Mouse (Mus musculus) CH12.LX (cell line): ENCODE measurements around the gene Cic. TPM values are rescaled to one million over a fixed set of nuclear protein-coding genes. Genes with fewer than 3 reads are reported as not detected.

ENCODE experiments used
- DNase-seq: peaks from one replicate; pipeline ENCODE4 v3.0.0-alpha.2; 2013; ENCODE audit errors: extremely low read depth
- H3K27ac ChIP-seq: 2 replicates; pipeline ENCODE4 v1.5.1; 2012; ENCODE audit warnings: low read depth, mild to moderate bottlenecking, control low read depth, moderate library complexity; ENCODE audit not compliant: insufficient read depth
- H3K27me3 ChIP-seq: replicated peaks from 2 replicates; pipeline ENCODE3; 2012; ENCODE audit warnings: inconsistent platforms
- H3K36me3 ChIP-seq, 2 experiments: replicated peaks in 1 of 2; 2 replicates each; pipeline versions ENCODE3 to v1.6.1; 2012; ENCODE audit warnings: inconsistent platforms in 1 of 2, low read length in 1 of 2, mild to moderate bottlenecking in 1 of 2, mixed read lengths in 1 of 2, moderate library complexity in 1 of 2; ENCODE audit not compliant: control insufficient read depth in 1 of 2, insufficient read depth in 1 of 2
- H3K4me1 ChIP-seq, 2 experiments: 2 replicates each; pipeline ENCODE4 v1.6.1; 2012; ENCODE audit warnings: inconsistent platforms in 1 of 2, moderate library complexity in 1 of 2; ENCODE audit not compliant: insufficient read depth in 2 of 2, control insufficient read depth in 1 of 2
- H3K4me2 ChIP-seq: 2 replicates; pipeline ENCODE4 v1.6.1; 2012; ENCODE audit warnings: low read depth, mild to moderate bottlenecking, control low read depth; ENCODE audit not compliant: poor library complexity, insufficient read depth, severe bottlenecking
- H3K4me3 ChIP-seq, 3 experiments: fragments of 150-350 bp in 1 of 3; sonication (generic) in 1 of 3; replicated peaks in 1 of 3; 2 replicates each; pipeline versions ENCODE3 to v1.5.1; 2011 to 2012; ENCODE audit warnings: low read depth in 2 of 3, low read length in 2 of 3, mild to moderate bottlenecking in 2 of 3, moderate library complexity in 2 of 3, control low read depth in 1 of 3, improper control_type of control experiment in 1 of 3, inconsistent platforms in 1 of 3, mixed read lengths in 1 of 3; ENCODE audit not compliant: poor library complexity in 1 of 3
- H3K79me2 ChIP-seq: replicated peaks from 2 replicates; pipeline ENCODE4 v1.6.1; 2012; ENCODE audit warnings: mild to moderate bottlenecking, moderate library complexity; ENCODE audit not compliant: control insufficient read depth, poor library complexity, insufficient read depth, severe bottlenecking; ENCODE audit errors: extremely low read depth
- H3K9ac ChIP-seq: 2 replicates; pipeline ENCODE4 v1.6.1; 2012; ENCODE audit warnings: low read depth, mild to moderate bottlenecking, control low read depth, moderate library complexity; ENCODE audit not compliant: insufficient read depth
- H3K9me3 ChIP-seq: replicated peaks from 2 replicates; pipeline ENCODE3; 2012; ENCODE audit warnings: low read length, inconsistent platforms, mixed read lengths
- CHD1 ChIP-seq: IDR thresholded peaks from 2 replicates; pipeline ENCODE4 v1.6.1; 2012; ENCODE audit warnings: low read depth, low read length, improper control_type of control experiment, inconsistent platforms
- CTCF ChIP-seq, 2 experiments: IDR thresholded peaks in 1 of 2; conservative IDR thresholded peaks in 1 of 2; 2 replicates each; pipeline ENCODE4 v1.5.1; 2011 to 2012; ENCODE audit warnings: low read depth in 2 of 2, low read length in 2 of 2, improper control_type of control experiment in 1 of 2, inconsistent platforms in 1 of 2, mild to moderate bottlenecking in 1 of 2, moderate library complexity in 1 of 2
- EP300 ChIP-seq: IDR thresholded peaks from 2 replicates; pipeline ENCODE4 v1.6.1; 2011; ENCODE audit warnings: low read length, improper control_type of control experiment
- HCFC1 ChIP-seq: IDR thresholded peaks from 2 replicates; pipeline ENCODE4 v1.6.1; 2012; ENCODE audit warnings: low read depth, mild to moderate bottlenecking, inconsistent platforms, low read length, improper control_type of control experiment
- IRF4 ChIP-seq: IDR thresholded peaks from 2 replicates; pipeline ENCODE4 v1.6.1; 2014; ENCODE audit warnings: low read depth, mild to moderate bottlenecking, inconsistent platforms, low read length, improper control_type of control experiment
- JUN ChIP-seq: IDR thresholded peaks from 2 replicates; pipeline ENCODE4 v1.6.1; 2011; ENCODE audit warnings: low read depth, mild to moderate bottlenecking, low read length, improper control_type of control experiment, moderate library complexity; ENCODE audit not compliant: insufficient read depth
- MAFK ChIP-seq: IDR thresholded peaks from 2 replicates; pipeline ENCODE4 v1.6.1; 2011; ENCODE audit warnings: low read length, improper control_type of control experiment; ENCODE audit not compliant: insufficient replicate concordance
- MAZ ChIP-seq: IDR thresholded peaks from 2 replicates; pipeline ENCODE4 v1.6.1; 2012; ENCODE audit warnings: low read depth, mild to moderate bottlenecking, inconsistent platforms, low read length, improper control_type of control experiment, moderate library complexity
- MEF2A ChIP-seq: IDR thresholded peaks from 2 replicates; pipeline ENCODE4 v1.6.1; 2014; ENCODE audit warnings: low read depth, mild to moderate bottlenecking, inconsistent platforms, low read length, improper control_type of control experiment, borderline replicate concordance
- MXI1 ChIP-seq: IDR thresholded peaks from 2 replicates; pipeline ENCODE4 v1.6.1; 2011; ENCODE audit warnings: mild to moderate bottlenecking, low read depth, low read length, improper control_type of control experiment
- MYC ChIP-seq: IDR thresholded peaks from 2 replicates; pipeline ENCODE4 v1.6.1; 2011; ENCODE audit warnings: low read depth, mild to moderate bottlenecking, improper control_type of control experiment, low read length
- NELFE ChIP-seq: IDR thresholded peaks from 2 replicates; pipeline ENCODE4 v1.6.1; 2011; ENCODE audit warnings: low read depth, low read length, improper control_type of control experiment
- NRF1 ChIP-seq: IDR thresholded peaks from 2 replicates; pipeline ENCODE4 v1.6.1; 2014; ENCODE audit warnings: low read depth, mild to moderate bottlenecking, inconsistent platforms, low read length, improper control_type of control experiment, moderate library complexity
- SIN3A ChIP-seq: IDR thresholded peaks from 2 replicates; pipeline ENCODE4 v1.6.1; 2012; ENCODE audit warnings: low read length, improper control_type of control experiment, inconsistent platforms
- SMC3 ChIP-seq: IDR thresholded peaks from 2 replicates; pipeline ENCODE4 v1.6.1; 2011; ENCODE audit warnings: low read depth, low read length, improper control_type of control experiment
- TBP ChIP-seq: conservative IDR thresholded peaks from 2 replicates; pipeline ENCODE4 v1.6.1; 2011; ENCODE audit warnings: low read depth, low read length, improper control_type of control experiment
- TCF12 ChIP-seq: IDR thresholded peaks from 2 replicates; pipeline ENCODE4 v1.6.1; 2014; ENCODE audit warnings: low read depth, mild to moderate bottlenecking, inconsistent platforms, low read length, improper control_type of control experiment
- UBTF ChIP-seq: IDR thresholded peaks from 2 replicates; pipeline ENCODE4 v1.6.1; 2012; ENCODE audit warnings: low read depth, mild to moderate bottlenecking, inconsistent platforms, low read length, improper control_type of control experiment, moderate library complexity
- USF1 ChIP-seq: IDR thresholded peaks from 2 replicates; pipeline ENCODE4 v1.6.1; 2014; ENCODE audit warnings: low read depth, mild to moderate bottlenecking, inconsistent platforms, low read length, improper control_type of control experiment
- USF2 ChIP-seq: conservative IDR thresholded peaks from 2 replicates; pipeline ENCODE4 v1.6.1; 2011; ENCODE audit warnings: low read depth, low read length, improper control_type of control experiment
- ZC3H11A ChIP-seq: IDR thresholded peaks from 2 replicates; pipeline ENCODE4 v1.6.1; 2012; ENCODE audit warnings: low read depth, mild to moderate bottlenecking, inconsistent platforms, low read length, improper control_type of control experiment
- ZNF384 ChIP-seq: IDR thresholded peaks from 2 replicates; pipeline ENCODE4 v1.6.1; 2012; ENCODE audit warnings: low read depth, low read length, improper control_type of control experiment, inconsistent platforms
- dilution Hi-C: fragments of 300-500 bp; cut with MboI; formaldehyde crosslinking; loops from 2 replicates; pipeline ENCODE4 v1.14.3; 2020; ENCODE audit warnings: low sequenced_read_pairs; ENCODE audit not compliant: extremely low pct_unique_long_range_greater_than_20kb, extremely low pct_ligation_motif_present
- in situ Hi-C: fragments of 300-500 bp; cut with MboI; formaldehyde crosslinking; loops from 3 replicates; pipeline ENCODE4 v1.14.3; 2019; ENCODE audit warnings: low sequenced_read_pairs, low pct_ligation_motif_present, low pct_unique_long_range_greater_than_20kb, mixed read lengths
- polyA plus RNA-seq: library from polyadenylated mRNA; unstranded; fragments of >175 nt; gene quantifications from 2 replicates; pipeline ENCODE4 v1.2.1, GENCODE M21; 2012; ENCODE audit warnings: low read depth; ENCODE audit not compliant: insufficient read length
- total RNA-seq, 2 experiments: library from RNA; depleted of rRNA; stranded (reverse); fragments of 300-350 nt in 1 of 2; fragments of >200 nt in 1 of 2; gene quantifications; 2 replicates each; pipeline ENCODE4 v1.2.3; 2012 to 2014

The Cic gene
- total and polyA plus RNA-seq, 3 experiments, result 2.5 to 34.5 (median 21.7) TPM

GRCm38 (mm10) chr7:25275555-25276298 is 8.2 kb downstream of the Cic start:
- H3K27me3 ChIP-seq, result no peaks in the 10 kb centered on the region
- no peaks in the 10 kb centered on the region for H3K9me3 ChIP-seq
- peaks cover 50 to 77% of the 10 kb centered on the region in 2 experiments for H3K4me1 ChIP-seq
- TF ChIP-seq SIN3A, result no peak
- no peak for TF ChIP-seq MYC
- no peak for TF ChIP-seq TCF12
- no peak for TF ChIP-seq ZC3H11A
- no peak for TF ChIP-seq USF2
- TF ChIP-seq UBTF, result no peak
- TF ChIP-seq SMC3, result no peak
- no peak for TF ChIP-seq CHD1
- no peak for TF ChIP-seq MAZ
- no peak for TF ChIP-seq TBP
- no peak for TF ChIP-seq IRF4
- TF ChIP-seq USF1, result no peak
- TF ChIP-seq HCFC1, result no peak
- no peak for TF ChIP-seq NRF1
- no peak for TF ChIP-seq CTCF (conservative IDR thresholded peaks at IDR 0.05 in 1 of 2, IDR thresholded peaks at IDR 0.05 in 1 of 2; ENCODE audit: low read depth in 2 of 2, low read length in 2 of 2)
- no peak for TF ChIP-seq MXI1
- no peak for TF ChIP-seq MAFK
- TF ChIP-seq ZNF384, result no peak
- TF ChIP-seq NELFE, result no peak
- TF ChIP-seq, all 38 proteins: peak for 0
- DNase-seq, result no peak
- no peak overlapping the region for H3K4me3 ChIP-seq
- H3K4me2 ChIP-seq, result no peak overlapping the region
- in situ Hi-C loops (loop anchor here (5.0 to 10.0 kb wide), 3 partner anchors 33 to 143 kb away; no protein-coding TSS in a partner anchor), dilution Hi-C loops (no loop called here)
- H3K36me3 ChIP-seq, result peaks cover 30 to 55% of the 10 kb centered on the region in 2 experiments
- no peaks in the 10 kb centered on the region for H3K79me2 ChIP-seq
- no peak overlapping the region for H3K27ac ChIP-seq
- no peak overlapping the region for H3K9ac ChIP-seq

DNA sequence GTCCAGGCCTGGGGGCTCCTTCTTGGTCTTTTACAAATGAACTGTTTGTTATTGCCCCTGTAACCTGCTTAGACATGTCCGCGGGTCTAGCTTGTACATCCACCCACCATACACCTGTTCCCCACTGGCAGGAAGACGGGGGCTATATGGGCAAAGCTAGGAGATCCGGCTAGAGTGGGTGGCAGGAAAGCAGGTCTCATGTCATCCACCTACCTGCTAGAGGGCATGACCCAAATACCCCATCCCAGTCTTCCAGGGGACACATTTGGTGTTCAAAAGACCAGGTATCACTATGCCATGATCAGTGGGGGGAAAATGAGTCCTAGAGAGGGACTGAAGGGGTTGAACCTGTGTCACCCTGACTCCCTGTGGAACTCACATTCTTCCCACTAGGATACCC is 9.9 kb downstream of the Cic start:
- TF ChIP-seq JUN (no peak), MYC (no peak), EP300 (no peak), MAFK (no peak), MEF2A (no peak)
- no peak overlapping the region for H3K4me3 ChIP-seq
- in situ Hi-C loops (loop anchor here (5.0 to 10.0 kb wide), 3 partner anchors 35 to 145 kb away; no protein-coding TSS in a partner anchor), dilution Hi-C loops (no loop called here)
- no peaks in the 10 kb centered on the region for H3K9me3 ChIP-seq
- H3K4me2 ChIP-seq, result peak overlapping the region; percentile 79
- H3K9ac ChIP-seq, result peak overlapping the region; percentile 53
- peaks cover 49 to 74% of the 10 kb centered on the region in 2 experiments for H3K4me1 ChIP-seq
- no peak for DNase-seq
- H3K36me3 ChIP-seq, result peaks cover 14 to 38% of the 10 kb centered on the region in 2 experiments
- H3K27ac ChIP-seq, result peak overlapping the region; percentile 26; the same call in 1 of the 2 replicates
- H3K27me3 ChIP-seq, result no peaks in the 10 kb centered on the region
- H3K79me2 ChIP-seq, result no peaks in the 10 kb centered on the region
